Mouse (Mus musculus) lung, postnatal 0 days (tissue): ENCODE data around the gene Ksr2.

Experiments
- CTCF ChIP-seq: IDR thresholded peaks from 2 replicates; pipeline ENCODE4 v1.5.1; 2016; ENCODE audit warnings: antibody characterized with exemption, mild to moderate bottlenecking
- EP300 ChIP-seq: IDR thresholded peaks from 2 replicates; pipeline ENCODE4 v1.6.1; 2016; ENCODE audit warnings: antibody characterized with exemption, mild to moderate bottlenecking, control low read depth

- TF ChIP-seq CTCF (no peak), EP300 (no peak)
Observed at GRCm38 (mm10) chr5:117572428-117572827, 158.6 kb downstream of the Ksr2 start.
